Mouse (Mus musculus) ovary, adult 18-20 months (tissue): Measurements from ENCODE around the gene Cacng3.

ENCODE experiments used
- DNase-seq: peaks from one replicate; pipeline ENCODE4 v3.0.0; 2022; ENCODE audit warnings: low spot score, mixed read lengths

Cacng3 gene

GRCm38 (mm10) chr7:122670442-122670872, at the start of gene Cacng3:
Cacng3 (plus strand) TSS chr7:122670492.
- no peak for DNase-seq

GRCm38 (mm10) chr7:122622125-122622774, 48.0 kb upstream of the Cacng3 start:
- DNase-seq = no peak

GRCm38 (mm10) chr7:122623753-122624152, 46.5 kb upstream of the Cacng3 start:
- DNase-seq = no peak

- DNase-seq = no peak
Measured at GRCm38 (mm10) chr7:122628050-122628449, 42.2 kb upstream of the Cacng3 start.

GRCm38 (mm10) chr7:122630386-122630785, 39.9 kb upstream of the Cacng3 start:
- no peak for DNase-seq

- DNase-seq = no peak
Measured at GRCm38 (mm10) chr7:122631151-122631550, 39.1 kb upstream of the Cacng3 start.

GRCm38 (mm10) chr7:122632946-122633345, 37.3 kb upstream of the Cacng3 start:
- no peak for DNase-seq

- DNase-seq = no peak
Measured at GRCm38 (mm10) chr7:122633463-122633862, 36.8 kb upstream of the Cacng3 start.

GRCm38 (mm10) chr7:122643676-122644075, 26.6 kb upstream of the Cacng3 start:
- DNase-seq = no peak

- no peak for DNase-seq
Measured at GRCm38 (mm10) chr7:122649306-122649705, 21.0 kb upstream of the Cacng3 start.

- no peak for DNase-seq
Measured at GRCm38 (mm10) chr7:122652523-122652922, 17.8 kb upstream of the Cacng3 start.

GRCm38 (mm10) chr7:122656671-122657070, 13.6 kb upstream of the Cacng3 start:
- no peak for DNase-seq

GRCm38 (mm10) chr7:122657423-122658126, 12.7 kb upstream of the Cacng3 start:
- DNase-seq = no peak

- no peak for DNase-seq
Measured at GRCm38 (mm10) chr7:122665311-122666049, 4.8 kb upstream of the Cacng3 start.

- DNase-seq = no peak
Measured at GRCm38 (mm10) chr7:122667903-122668302, 2.4 kb upstream of the Cacng3 start.

- DNase-seq = peak; percentile 77
Measured at GRCm38 (mm10) chr7:122670873-122671641, 765 bp downstream of the Cacng3 start.

- DNase-seq = no peak
Measured at GRCm38 (mm10) chr7:122672981-122673380, 2.7 kb downstream of the Cacng3 start.

GRCm38 (mm10) chr7:122675207-122675606, 4.9 kb downstream of the Cacng3 start:
- DNase-seq = no peak

- DNase-seq = no peak
Measured at GRCm38 (mm10) chr7:122701751-122702150, 31.5 kb downstream of the Cacng3 start.

GRCm38 (mm10) chr7:122702443-122702842, 32.2 kb downstream of the Cacng3 start:
- DNase-seq = no peak

- no peak for DNase-seq
Measured at GRCm38 (mm10) chr7:122706736-122707135, 36.4 kb downstream of the Cacng3 start.

GRCm38 (mm10) chr7:122716299-122716698, 46.0 kb downstream of the Cacng3 start:
- no peak for DNase-seq
